Mouse (Mus musculus) cortical plate, adult 2 months (tissue): Measurements from ENCODE around the gene Tgm1.

Experiments
- CTCF ChIP-seq: fragments of 200-500 bp; IDR thresholded peaks from 2 replicates; pipeline ENCODE4 v1.5.1; 2011; ENCODE audit warnings: mild to moderate bottlenecking, control low read depth, low read length; ENCODE audit not compliant: insufficient read depth; ENCODE audit errors: extremely low read depth
- POLR2A ChIP-seq: fragments of 200-500 bp; IDR thresholded peaks from 2 replicates; pipeline ENCODE4 v1.6.1; 2011; ENCODE audit warnings: mild to moderate bottlenecking, low read length, control low read depth; ENCODE audit not compliant: insufficient read depth; ENCODE audit errors: extremely low read depth

GRCm38 (mm10) chr14:55730531-55731032, 16.9 kb upstream of the Tgm1 start:
- TF ChIP-seq CTCF: no peak
- TF ChIP-seq POLR2A: no peak
